Mouse (Mus musculus) thymus, postnatal 0 days (tissue): ENCODE results near the gene Pacsin2. TPM values are rescaled to one million over a fixed set of nuclear protein-coding genes. Genes with fewer than 3 reads are reported as not detected.
"Not testable (repeated sequence)": the region's sequence is repeated elsewhere in the genome, so short reads cannot be mapped to it uniquely, and the experiment has no call there.

Source experiments
- DNase-seq: peaks from one replicate; pipeline ENCODE4 v3.0.0-alpha.2; 2015; ENCODE audit warnings: low spot score
- polyA plus RNA-seq: library from polyadenylated mRNA; unstranded; fragments of >200 nt; fragmentation: Nextera tagmentation; extraction: Ambion mirVana; gene quantifications from 2 replicates; pipeline ENCODE4 v1.2.1, GENCODE M21; 2015

Pacsin2 gene
- polyA plus RNA-seq, 1 experiment from 2014 or later, result 24.8 TPM

DNA sequence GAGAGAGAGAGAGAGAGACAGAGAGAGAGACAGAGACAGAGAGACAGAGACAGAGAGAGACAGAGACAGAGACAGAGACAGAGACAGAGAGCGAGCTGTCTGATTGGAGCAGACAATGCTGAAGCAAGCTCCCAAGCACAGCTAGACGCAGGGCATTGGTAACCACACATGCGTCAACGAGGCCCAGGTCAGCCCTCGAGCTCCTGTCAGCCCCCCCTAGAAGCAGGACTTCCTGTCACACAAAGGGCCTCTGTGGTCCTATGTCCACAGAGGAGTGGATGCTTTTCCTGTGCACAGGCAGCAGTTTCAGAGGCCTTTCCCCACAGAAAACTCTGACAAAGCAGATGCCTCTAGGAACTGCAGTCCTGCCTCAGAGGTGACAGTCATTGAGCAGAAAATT lies 38.6 kb downstream of the Pacsin2 start:
- DNase-seq, result no peak

DNA sequence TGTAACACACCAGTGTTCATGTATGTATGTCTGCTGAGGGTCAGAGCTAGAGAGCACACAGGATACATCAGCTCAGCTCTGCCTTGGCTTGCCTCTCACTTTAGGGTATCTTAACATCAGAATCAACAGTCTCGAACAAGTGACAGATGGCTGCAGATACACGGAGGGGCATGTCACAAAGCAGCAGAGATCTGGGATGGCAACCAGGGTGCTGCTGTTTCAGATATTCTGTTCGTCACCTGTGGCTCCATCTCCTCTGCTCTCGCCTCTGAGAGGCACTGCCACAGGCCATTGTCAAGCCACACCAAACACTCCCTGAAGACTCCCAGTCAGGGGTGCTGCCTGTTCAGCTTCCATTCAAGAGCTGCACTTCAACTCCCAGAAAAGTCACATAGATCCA lies 39.1 kb downstream of the Pacsin2 start:
- DNase-seq, result no peak

- DNase-seq, result no peak
These were observed 40.6 kb downstream of the Pacsin2 start for GRCm38 (mm10) chr15:83423589-83424384.

- no peak for DNase-seq
These were observed 42.0 kb downstream of the Pacsin2 start for GRCm38 (mm10) chr15:83422299-83422981.

- no peak for DNase-seq
These were observed 44.8 kb downstream of the Pacsin2 start for GRCm38 (mm10) chr15:83419562-83419961.

DNA sequence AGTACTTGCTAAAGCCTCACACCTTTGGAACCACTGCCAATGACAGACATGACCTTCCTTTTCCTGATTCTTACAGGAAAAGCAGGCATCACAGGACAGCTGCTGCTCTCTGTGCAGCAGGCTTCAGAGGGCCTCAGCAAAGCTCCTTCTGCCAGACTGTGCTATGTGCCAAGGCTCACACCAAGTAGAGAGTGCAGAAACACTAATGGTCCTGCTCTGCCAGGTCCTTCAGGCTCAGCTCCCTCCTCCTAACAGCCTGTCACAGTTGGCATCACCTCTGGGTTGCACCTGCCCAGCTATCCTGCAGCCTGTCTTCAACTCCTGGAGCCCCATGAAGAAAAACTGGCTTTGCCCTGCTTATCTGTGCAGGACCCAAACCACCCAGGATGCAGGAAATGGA lies 45.7 kb downstream of the Pacsin2 start:
- DNase-seq, result no peak

DNA sequence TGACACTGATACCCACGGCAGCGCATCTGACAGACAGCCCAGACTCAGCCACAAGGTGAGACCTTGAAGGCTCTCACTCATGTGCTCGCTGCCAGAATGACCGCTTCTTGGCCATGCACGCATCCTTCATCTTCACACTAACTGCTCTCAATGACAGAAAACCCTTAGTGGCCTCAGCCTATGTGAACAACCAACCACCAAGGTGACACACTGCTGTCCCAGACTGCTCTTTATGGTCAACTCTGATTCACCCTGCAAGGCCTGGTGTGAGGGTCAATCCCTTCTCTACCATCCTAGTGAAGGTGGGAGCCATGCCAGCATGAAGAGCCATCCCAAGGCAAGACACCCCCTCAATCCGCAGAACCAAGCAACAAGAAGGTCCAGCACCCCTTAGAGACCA lies 46.5 kb downstream of the Pacsin2 start:
- no peak for DNase-seq

GRCm38 (mm10) chr15:83417407-83417806 lies 47.0 kb downstream of the Pacsin2 start:
- DNase-seq, result no peak

GRCm38 (mm10) chr15:83415391-83415790 lies 49.0 kb downstream of the Pacsin2 start:
- no peak for DNase-seq

- DNase-seq, result no peak
These were observed 52.8 kb downstream of the Pacsin2 start for GRCm38 (mm10) chr15:83411616-83412015.

DNA sequence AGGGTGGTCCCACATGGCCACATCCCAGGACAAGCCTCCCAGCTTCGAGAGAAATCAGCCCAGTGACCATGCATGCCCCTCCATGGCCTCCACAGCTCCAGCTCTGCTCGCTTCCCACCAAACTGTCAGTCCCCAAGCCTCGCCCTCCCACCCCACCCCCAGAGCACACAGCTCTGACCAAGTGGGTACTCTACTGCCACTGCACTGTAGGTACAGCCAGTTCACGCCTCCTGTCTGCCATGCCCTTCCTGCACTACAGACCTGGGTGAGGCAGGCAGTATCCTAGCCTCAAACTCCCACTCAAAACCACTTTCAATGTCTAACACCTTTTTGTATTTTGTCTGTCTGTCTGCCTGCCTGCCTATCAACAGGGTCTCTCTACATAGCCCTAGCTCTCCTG lies 53.7 kb downstream of the Pacsin2 start:
- DNase-seq, result no peak

GRCm38 (mm10) chr15:83410270-83410669 lies 54.1 kb downstream of the Pacsin2 start:
- no peak for DNase-seq

- DNase-seq, result no peak
These were observed 55.5 kb downstream of the Pacsin2 start for GRCm38 (mm10) chr15:83408692-83409442.

DNA sequence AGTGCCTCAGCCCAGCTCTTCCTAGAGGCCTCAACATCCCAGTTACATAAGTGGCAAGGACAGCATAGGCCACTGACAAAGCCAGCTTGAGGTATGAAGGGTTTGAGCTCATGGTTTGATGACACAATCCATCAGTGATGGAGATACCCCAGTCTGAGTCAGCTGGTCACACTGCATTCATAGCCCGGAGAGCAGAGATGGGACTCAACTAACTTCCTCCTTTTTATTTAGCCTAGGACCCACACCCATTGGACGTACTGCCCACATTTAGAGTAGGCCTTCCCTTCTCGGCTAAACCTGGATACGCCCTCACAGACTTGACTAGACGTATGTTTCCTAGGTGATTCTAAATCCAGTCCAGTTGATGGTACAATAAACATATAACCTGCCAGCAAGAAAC lies 56.2 kb downstream of the Pacsin2 start:
- no peak for DNase-seq

DNA sequence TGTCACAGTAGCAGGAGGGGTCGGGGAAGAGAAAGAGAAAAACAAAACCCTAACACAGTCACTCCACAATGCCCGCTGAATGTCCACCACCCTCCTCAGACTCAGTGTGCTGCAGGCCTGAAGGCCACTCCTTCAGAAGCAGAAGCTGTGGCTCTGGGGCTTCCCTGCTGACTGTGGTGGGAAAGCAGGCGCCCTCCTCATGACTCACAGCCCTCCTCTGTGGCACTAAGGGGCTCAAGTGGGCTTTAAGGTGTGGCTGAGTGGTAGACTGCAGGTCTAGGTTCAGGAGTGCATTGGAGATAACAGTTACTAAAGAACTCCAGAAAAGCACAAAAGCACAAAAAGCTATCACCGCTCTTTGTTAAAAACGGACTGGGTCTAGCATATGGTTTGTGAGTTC lies 56.9 kb downstream of the Pacsin2 start:
- no peak for DNase-seq

GRCm38 (mm10) chr15:83405866-83406265 lies 58.5 kb downstream of the Pacsin2 start:
- not testable (repeated sequence) for DNase-seq

DNA sequence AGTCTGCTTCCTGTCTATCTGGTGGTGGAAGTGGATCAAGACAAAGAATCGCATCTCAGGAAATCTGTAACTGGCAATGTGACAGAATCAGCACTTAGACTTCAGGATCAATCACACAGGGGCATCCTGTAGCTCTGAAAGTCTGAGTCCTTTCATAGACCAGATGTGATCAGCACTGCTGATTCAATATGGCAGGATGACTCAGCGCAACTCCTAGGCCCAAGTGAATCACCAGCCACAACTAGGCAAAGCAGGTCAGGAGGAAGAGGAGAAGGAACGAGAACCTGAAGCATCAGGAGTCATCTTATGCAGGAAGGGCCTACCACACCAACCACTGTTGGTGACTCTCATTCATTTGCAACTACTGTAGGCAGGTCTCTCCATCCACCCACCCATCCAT lies 60.4 kb downstream of the Pacsin2 start:
- DNase-seq, result no peak

GRCm38 (mm10) chr15:83403016-83403415 lies 61.4 kb downstream of the Pacsin2 start:
- no peak for DNase-seq

DNA sequence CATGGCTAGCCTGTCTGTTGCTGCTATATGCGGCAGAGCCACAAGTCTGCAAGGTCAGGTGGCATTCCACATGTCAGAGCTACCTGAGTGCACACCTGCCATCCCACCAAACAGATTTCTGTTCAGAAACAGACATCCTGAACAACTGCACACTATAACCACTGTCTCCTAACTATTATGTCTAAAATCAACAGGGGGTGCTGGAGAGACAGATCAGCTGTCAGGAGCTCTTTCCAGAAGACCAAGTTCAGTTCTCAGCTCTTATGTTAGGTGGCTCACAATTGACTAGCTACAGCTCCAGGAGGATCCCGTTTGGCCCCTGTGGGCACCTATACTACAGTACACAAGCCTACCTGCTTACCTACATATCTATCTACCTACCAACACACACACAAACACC lies 71.7 kb downstream of the Pacsin2 start:
- DNase-seq, result peak; percentile 10

GRCm38 (mm10) chr15:83387911-83388310 lies 76.5 kb downstream of the Pacsin2 start:
- no peak for DNase-seq

DNA sequence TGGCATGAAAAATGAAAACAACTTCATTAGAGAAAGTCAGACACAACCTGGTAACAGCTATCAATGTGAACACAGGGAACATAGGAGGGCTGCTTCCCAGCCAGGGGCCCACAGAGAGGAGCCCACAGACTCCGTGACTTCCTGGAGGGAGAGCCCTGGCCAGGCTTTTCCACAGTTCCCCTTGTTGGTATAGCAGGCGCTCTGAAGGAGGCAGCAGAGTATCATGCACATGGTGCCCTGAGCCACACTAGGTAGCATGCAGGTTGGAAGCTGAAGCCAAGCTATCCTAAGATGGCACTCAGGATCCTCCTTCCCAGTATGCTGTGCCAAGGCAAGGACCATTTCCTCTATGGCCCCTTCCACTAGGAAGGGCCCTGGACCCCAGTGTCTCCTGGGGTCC lies 80.8 kb downstream of the Pacsin2 start:
- DNase-seq, result no peak

GRCm38 (mm10) chr15:83383136-83383535 lies 81.3 kb downstream of the Pacsin2 start:
- no peak for DNase-seq
